Mouse (Mus musculus): ENCODE data around the gene Ccdc28a. TPM values are rescaled to one million over a fixed set of nuclear protein-coding genes. Genes with fewer than 3 reads are reported as not detected.

The Ccdc28a gene
- total and polyA plus RNA-seq, 3 experiments = 5.0 to 16.4 TPM; not detected in 1

GRCm38 (mm10) chr10:18194737-18195141 lies 40.1 kb downstream of the Ccdc28a start:
- Histone ChIP-seq H3K27me3 (ENCODE audit: control insufficient read depth in 1 of 2, insufficient read depth in 2 of 2, low read length in 2 of 2) (peaks cover 0 to 2% of the 10 kb centered on the region in 2 experiments; a peak in 1 of 4 replicates), H3K4me1 (ENCODE audit: control insufficient read depth in 1 of 2, insufficient read depth in 2 of 2, low read length in 2 of 2) (no peaks in the 10 kb centered on the region), H3K27ac (ENCODE audit: control insufficient read depth, low read depth, low read length) (no peak overlapping the region), H3K9me3 (replicated peaks; ENCODE audit: insufficient read depth, low read length) (no peaks in the 10 kb centered on the region), H3K36me3 (ENCODE audit: control insufficient read depth in 1 of 2, insufficient read depth in 2 of 2, low read length in 2 of 2) (no peaks in the 10 kb centered on the region), H3K79me2 (ENCODE audit: control insufficient read depth, insufficient read depth, low read length, poor library complexity) (no peaks in the 10 kb centered on the region), H3K9ac (ENCODE audit: control insufficient read depth, low read depth, low read length, poor library complexity, severe bottlenecking) (no peak overlapping the region), H3K4me3 (ENCODE audit: control insufficient read depth in 1 of 2, insufficient read depth in 1 of 2, low read depth in 2 of 2, low read length in 2 of 2) (no peak overlapping the region)
- no peak for DNase-seq (ENCODE audit: low read depth, low spot score)
- TF ChIP-seq SIN3A (IDR thresholded peaks at IDR 0.05; ENCODE audit: low read length) (no peak), MAX (IDR thresholded peaks at IDR 0.05; ENCODE audit: low read length) (no peak), POLR2AphosphoS5 (IDR thresholded peaks at IDR 0.05; ENCODE audit: borderline replicate concordance, low read depth, low read length) (no peak), RCOR1 (IDR thresholded peaks at IDR 0.05; ENCODE audit: low read depth, low read length) (no peak), KAT2A (conservative IDR thresholded peaks at IDR 0.05; ENCODE audit: low read depth, low read length) (no peak), CHD1 (IDR thresholded peaks at IDR 0.05; ENCODE audit: low read depth, low read length) (no peak), MXI1 (IDR thresholded peaks at IDR 0.05; ENCODE audit: low read depth, low read length) (no peak)

- Histone ChIP-seq H3K4me1 (ENCODE audit: control insufficient read depth in 1 of 2, insufficient read depth in 2 of 2, low read length in 2 of 2) (no peaks in the 10 kb centered on the region), H3K36me3 (ENCODE audit: control insufficient read depth in 1 of 2, insufficient read depth in 2 of 2, low read length in 2 of 2) (no peaks in the 10 kb centered on the region), H3K4me3 (ENCODE audit: control insufficient read depth in 1 of 2, insufficient read depth in 1 of 2, low read depth in 2 of 2, low read length in 2 of 2) (no peak overlapping the region), H3K9me3 (replicated peaks; ENCODE audit: insufficient read depth, low read length) (no peaks in the 10 kb centered on the region), H3K27ac (ENCODE audit: control insufficient read depth, low read depth, low read length) (no peak overlapping the region), H3K79me2 (ENCODE audit: control insufficient read depth, insufficient read depth, low read length, poor library complexity) (no peaks in the 10 kb centered on the region), H3K27me3 (ENCODE audit: control insufficient read depth in 1 of 2, insufficient read depth in 2 of 2, low read length in 2 of 2) (peaks cover 0 to 2% of the 10 kb centered on the region in 2 experiments; a peak in 1 of 4 replicates), H3K9ac (ENCODE audit: control insufficient read depth, low read depth, low read length, poor library complexity, severe bottlenecking) (no peak overlapping the region)
- no peak for DNase-seq (ENCODE audit: low read depth, low spot score)
- TF ChIP-seq UBTF (IDR thresholded peaks at IDR 0.05; ENCODE audit: borderline replicate concordance, insufficient read depth, low read depth, low read length) (no peak), RAD21 (IDR thresholded peaks at IDR 0.05; ENCODE audit: low read depth, low read length) (no peak), CHD2 (IDR thresholded peaks at IDR 0.05; ENCODE audit: low read length) (no peak), NELFE (IDR thresholded peaks at IDR 0.05; ENCODE audit: low read depth, low read length) (no peak), MYB (IDR thresholded peaks at IDR 0.05; ENCODE audit: low read depth, low read length) (no peak), MEF2A (IDR thresholded peaks at IDR 0.05; ENCODE audit: extremely low read depth, insufficient replicate concordance, low read depth, low read length, poor library complexity, severe bottlenecking) (no peak), TCF12 (IDR thresholded peaks at IDR 0.05; ENCODE audit: low read depth, low read length) (no peak), MYC (IDR thresholded peaks at IDR 0.05; ENCODE audit: low read depth, low read length) (no peak), POLR2A (IDR thresholded peaks at IDR 0.05; ENCODE audit: control insufficient read depth in 1 of 2, insufficient read depth in 1 of 2, low read depth in 1 of 2, low read length in 2 of 2, poor library complexity in 1 of 2) (no peak), SIN3A (IDR thresholded peaks at IDR 0.05; ENCODE audit: low read length) (no peak), ETS1 (IDR thresholded peaks at IDR 0.05; ENCODE audit: low read depth, low read length) (no peak), GABPA (IDR thresholded peaks at IDR 0.05; ENCODE audit: low read depth, low read length) (no peak), BHLHE40 (IDR thresholded peaks at IDR 0.05; ENCODE audit: borderline replicate concordance, low read depth, low read length) (no peak), ZC3H11A (IDR thresholded peaks at IDR 0.05; ENCODE audit: low read depth, low read length) (no peak), CHD1 (IDR thresholded peaks at IDR 0.05; ENCODE audit: low read depth, low read length) (no peak), TAL1 (IDR thresholded peaks at IDR 0.05; ENCODE audit: low read length) (no peak), NRF1 (IDR thresholded peaks at IDR 0.05; ENCODE audit: insufficient read depth, low read depth, low read length, poor library complexity, severe bottlenecking) (no peak), ZMIZ1 (IDR thresholded peaks at IDR 0.05; ENCODE audit: low read depth, low read length) (no peak)
Observed at GRCm38 (mm10) chr10:18194156-18194555, 40.6 kb downstream of the Ccdc28a start.
